Mouse (Mus musculus) MEL (cell line): Measurements from ENCODE around the gene Adgrv1. TPM values are rescaled to one million over a fixed set of nuclear protein-coding genes. Genes with fewer than 3 reads are reported as not detected.
A peak's percentile ranks its signal among the peaks of the same experiment; 100 is the strongest.

Experiments
- DNase-seq: peaks from one replicate; pipeline ENCODE4 v3.0.0; 2011; ENCODE audit warnings: low read depth, low spot score
- H3K27ac ChIP-seq: 2 replicates; pipeline ENCODE4 v1.5.1; 2012; ENCODE audit warnings: low read depth, mild to moderate bottlenecking, control low read depth, low read length, moderate library complexity; ENCODE audit not compliant: control insufficient read depth
- H3K27me3 ChIP-seq, 2 experiments: fragments of 150-350 bp in 1 of 2; sonication (generic) in 1 of 2; 2 replicates each; pipeline ENCODE4 v1.6.1; 2012; ENCODE audit warnings: low read length in 2 of 2, mild to moderate bottlenecking in 2 of 2, improper control_type of control experiment in 1 of 2, moderate library complexity in 1 of 2; ENCODE audit not compliant: insufficient read depth in 2 of 2, control insufficient read depth in 1 of 2
- H3K36me3 ChIP-seq, 2 experiments: 2 replicates each; pipeline ENCODE4 v1.6.1; 2012 to 2014; ENCODE audit warnings: low read length in 2 of 2, improper control_type of control experiment in 1 of 2, inconsistent platforms in 1 of 2, mild to moderate bottlenecking in 1 of 2; ENCODE audit not compliant: insufficient read depth in 2 of 2, control insufficient read depth in 1 of 2
- H3K4me1 ChIP-seq, 2 experiments: fragments of 150-350 bp in 1 of 2; sonication (generic) in 1 of 2; 2 replicates each; pipeline ENCODE4 v1.6.1; 2012; ENCODE audit warnings: low read length in 2 of 2, improper control_type of control experiment in 1 of 2, mild to moderate bottlenecking in 1 of 2; ENCODE audit not compliant: insufficient read depth in 2 of 2, control insufficient read depth in 1 of 2
- H3K4me3 ChIP-seq, 2 experiments: fragments of 150-350 bp in 1 of 2; sonication (generic) in 1 of 2; 2 replicates each; pipeline ENCODE4 v1.5.1; 2012; ENCODE audit warnings: low read depth in 2 of 2, low read length in 2 of 2, mild to moderate bottlenecking in 2 of 2, moderate library complexity in 2 of 2, control low read depth in 1 of 2, improper control_type of control experiment in 1 of 2; ENCODE audit not compliant: control insufficient read depth in 1 of 2, insufficient read depth in 1 of 2
- H3K79me2 ChIP-seq: 2 replicates; pipeline ENCODE4 v1.6.1; 2012; ENCODE audit warnings: mild to moderate bottlenecking, low read length, moderate library complexity; ENCODE audit not compliant: control insufficient read depth, poor library complexity, insufficient read depth
- H3K9ac ChIP-seq: 2 replicates; pipeline ENCODE4 v1.6.1; 2012; ENCODE audit warnings: low read depth, mild to moderate bottlenecking, control low read depth, low read length, moderate library complexity; ENCODE audit not compliant: control insufficient read depth, poor library complexity, severe bottlenecking
- H3K9me3 ChIP-seq: fragments of 150-350 bp; sonication (generic); replicated peaks from 2 replicates; pipeline ENCODE4 v1.6.1; 2012; ENCODE audit warnings: mild to moderate bottlenecking, low read length, improper control_type of control experiment, moderate library complexity; ENCODE audit not compliant: insufficient read depth
- CTCF ChIP-seq, 3 experiments: IDR thresholded peaks in 2 of 3; conservative IDR thresholded peaks in 1 of 3; 2 replicates each; pipeline ENCODE4 v1.5.1; 2011 to 2012; ENCODE audit warnings: low read length in 3 of 3, low read depth in 2 of 3, mild to moderate bottlenecking in 2 of 3, improper control_type of control experiment in 1 of 3, inconsistent platforms in 1 of 3, mixed read lengths in 1 of 3, moderate library complexity in 1 of 3; ENCODE audit not compliant: control insufficient read depth in 1 of 3, insufficient read depth in 1 of 3, poor library complexity in 1 of 3, severe bottlenecking in 1 of 3
- GABPA ChIP-seq: IDR thresholded peaks from 2 replicates; pipeline ENCODE4 v1.6.1; 2012; ENCODE audit warnings: low read depth, mild to moderate bottlenecking, inconsistent platforms, low read length, improper control_type of control experiment, moderate library complexity
- HCFC1 ChIP-seq: IDR thresholded peaks from 2 replicates; pipeline ENCODE4 v1.6.1; 2012; ENCODE audit warnings: low read depth, mild to moderate bottlenecking, inconsistent platforms, low read length, improper control_type of control experiment, moderate library complexity
- JUND ChIP-seq: IDR thresholded peaks from 2 replicates; pipeline ENCODE4 v1.6.1; 2011; ENCODE audit warnings: low read depth, mild to moderate bottlenecking, improper control_type of control experiment, low read length
- KAT2A ChIP-seq: conservative IDR thresholded peaks from 2 replicates; pipeline ENCODE4 v1.6.1; 2012; ENCODE audit warnings: low read depth, low read length, improper control_type of control experiment, inconsistent platforms
- MAZ ChIP-seq: IDR thresholded peaks from 2 replicates; pipeline ENCODE4 v1.6.1; 2012; ENCODE audit warnings: low read depth, mild to moderate bottlenecking, inconsistent platforms, low read length, improper control_type of control experiment
- MEF2A ChIP-seq: IDR thresholded peaks from 2 replicates; pipeline ENCODE4 v1.6.1; 2014; ENCODE audit warnings: low read depth, mild to moderate bottlenecking, inconsistent platforms, low read length, improper control_type of control experiment; ENCODE audit not compliant: poor library complexity, insufficient replicate concordance, severe bottlenecking; ENCODE audit errors: extremely low read depth
- MXI1 ChIP-seq: IDR thresholded peaks from 2 replicates; pipeline ENCODE4 v1.6.1; 2011; ENCODE audit warnings: mild to moderate bottlenecking, low read depth, low read length, improper control_type of control experiment
- MYB ChIP-seq: IDR thresholded peaks from 2 replicates; pipeline ENCODE4 v1.6.1; 2011; ENCODE audit warnings: mild to moderate bottlenecking, low read depth, low read length, improper control_type of control experiment
- NELFE ChIP-seq: IDR thresholded peaks from 2 replicates; pipeline ENCODE4 v1.6.1; 2011; ENCODE audit warnings: low read depth, low read length, improper control_type of control experiment
- POLR2A ChIP-seq, 2 experiments: IDR thresholded peaks; 2 replicates each; pipeline ENCODE4 v1.6.1; 2011 to 2012; ENCODE audit warnings: low read length in 2 of 2, mild to moderate bottlenecking in 2 of 2, control low read depth in 1 of 2, improper control_type of control experiment in 1 of 2, low read depth in 1 of 2, moderate library complexity in 1 of 2; ENCODE audit not compliant: control insufficient read depth in 1 of 2, insufficient read depth in 1 of 2, poor library complexity in 1 of 2
- SIN3A ChIP-seq: IDR thresholded peaks from 2 replicates; pipeline ENCODE4 v1.6.1; 2012; ENCODE audit warnings: low read length, improper control_type of control experiment, inconsistent platforms
- TAL1 ChIP-seq: IDR thresholded peaks from 2 replicates; pipeline ENCODE4 v1.6.1; 2012; ENCODE audit warnings: mild to moderate bottlenecking, inconsistent platforms, low read length, moderate library complexity, mixed read lengths
- UBTF ChIP-seq: IDR thresholded peaks from 2 replicates; pipeline ENCODE4 v1.6.1; 2012; ENCODE audit warnings: low read depth, mild to moderate bottlenecking, inconsistent platforms, low read length, improper control_type of control experiment, moderate library complexity, borderline replicate concordance; ENCODE audit not compliant: insufficient read depth
- USF1 ChIP-seq: IDR thresholded peaks from 2 replicates; pipeline ENCODE4 v1.6.1; 2014; ENCODE audit warnings: low read depth, mild to moderate bottlenecking, inconsistent platforms, low read length, improper control_type of control experiment, moderate library complexity
- USF2 ChIP-seq, 2 experiments: IDR thresholded peaks; 2 replicates each; pipeline ENCODE4 v1.6.1; 2011 to 2012; ENCODE audit warnings: improper control_type of control experiment in 2 of 2, low read length in 2 of 2, borderline replicate concordance in 1 of 2, inconsistent platforms in 1 of 2, low read depth in 1 of 2, mild to moderate bottlenecking in 1 of 2; ENCODE audit not compliant: insufficient read depth in 1 of 2
- ZC3H11A ChIP-seq: IDR thresholded peaks from 2 replicates; pipeline ENCODE4 v1.6.1; 2012; ENCODE audit warnings: low read depth, mild to moderate bottlenecking, inconsistent platforms, low read length, improper control_type of control experiment
- ZMIZ1 ChIP-seq: IDR thresholded peaks from 2 replicates; pipeline ENCODE4 v1.6.1; 2012; ENCODE audit warnings: low read depth, mild to moderate bottlenecking, inconsistent platforms, low read length, improper control_type of control experiment, moderate library complexity
- ZNF384 ChIP-seq: IDR thresholded peaks from 2 replicates; pipeline ENCODE4 v1.6.1; 2012; ENCODE audit warnings: low read depth, mild to moderate bottlenecking, inconsistent platforms, low read length, improper control_type of control experiment
- polyA plus RNA-seq, 2 experiments: library from polyadenylated mRNA; stranded (reverse) in 1 of 2; unstranded in 1 of 2; fragments of >175 nt in 1 of 2; fragments of >200 nt in 1 of 2; gene quantifications; 2 replicates each; pipeline versions ENCODE4 v1.2.1 to v1.2.4; 2012; ENCODE audit warnings: low replicate concordance in 2 of 2, low read depth in 1 of 2; ENCODE audit not compliant: insufficient read length in 2 of 2, insufficient read depth in 1 of 2, missing spikeins in 1 of 2
- total RNA-seq: library from RNA; depleted of rRNA; stranded (reverse); fragments of 300-350 nt; gene quantifications from 2 replicates; pipeline ENCODE4 v1.2.3, GENCODE M21; 2012

Gene Adgrv1
- total and polyA plus RNA-seq, 3 experiments: 5.6 to 5.8 TPM; not detected in 1

DNA sequence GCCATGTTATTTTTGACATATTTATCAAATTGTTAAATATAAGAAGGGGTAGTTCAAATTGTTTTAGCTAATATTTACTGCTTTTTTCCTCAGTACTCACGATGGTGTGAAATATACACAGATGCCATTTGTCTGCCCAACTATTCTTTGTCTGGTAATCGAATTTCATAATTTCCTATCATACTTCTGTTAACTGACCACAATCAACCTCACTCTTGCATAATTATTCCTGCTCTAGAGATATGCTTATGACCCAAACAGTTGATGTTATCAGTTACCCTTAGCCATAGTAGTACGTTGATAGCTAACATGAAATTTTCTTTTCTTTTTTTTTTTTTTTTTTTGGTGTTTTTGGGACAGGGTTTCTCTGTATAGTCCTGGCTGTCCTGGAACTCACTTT is 393.5 kb downstream of the Adgrv1 start:
- TF ChIP-seq KAT2A (no peak), ZC3H11A (no peak), GABPA (no peak), MAZ (no peak), USF2 (IDR thresholded peaks at IDR 0.05; ENCODE audit: borderline replicate concordance in 1 of 2, insufficient read depth in 1 of 2, low read depth in 1 of 2, low read length in 2 of 2) (no peak), ZNF384 (no peak), UBTF (no peak)
- TF ChIP-seq, all 39 proteins: peak for 0
- Histone ChIP-seq H3K9ac (no peak overlapping the region), H3K36me3 (no peaks in the 10 kb centered on the region), H3K4me1 (no peaks in the 10 kb centered on the region), H3K4me3 (no peak overlapping the region), H3K9me3 (no peaks in the 10 kb centered on the region), H3K79me2 (no peaks in the 10 kb centered on the region), H3K27ac (no peak overlapping the region), H3K27me3 (no peaks in the 10 kb centered on the region)
- DNase-seq: no peak

DNA sequence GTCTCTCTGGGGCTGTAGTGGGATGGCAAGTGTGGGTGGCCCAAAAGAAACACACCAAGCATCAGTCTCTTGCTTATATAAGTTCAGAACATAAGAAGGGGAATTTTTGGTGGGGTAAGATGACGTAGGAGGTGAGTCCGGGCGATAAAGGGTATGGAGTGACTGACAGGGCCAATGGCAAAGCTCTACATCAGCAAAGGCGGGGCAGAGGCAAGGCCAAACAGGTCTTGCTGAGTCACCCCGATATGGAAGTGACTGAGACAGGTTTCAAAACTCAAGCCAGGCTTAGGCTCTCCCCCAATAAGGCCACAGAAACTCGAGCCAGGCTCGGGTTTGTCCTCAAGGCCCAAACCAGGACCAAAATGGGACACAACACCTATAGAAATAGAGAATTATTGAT is 394.1 kb downstream of the Adgrv1 start:
- no peak overlapping the region for H3K9ac ChIP-seq
- no peaks in the 10 kb centered on the region for H3K9me3 ChIP-seq
- no peaks in the 10 kb centered on the region for H3K36me3 ChIP-seq
- H3K27me3 ChIP-seq: no peaks in the 10 kb centered on the region
- no peaks in the 10 kb centered on the region for H3K4me1 ChIP-seq
- peak; percentile 48 for DNase-seq
- H3K4me3 ChIP-seq: no peak overlapping the region
- no peaks in the 10 kb centered on the region for H3K79me2 ChIP-seq
- TF ChIP-seq MXI1: no peak
- TF ChIP-seq CTCF (IDR thresholded peaks at IDR 0.05 in 2 of 3, conservative IDR thresholded peaks at IDR 0.05 in 1 of 3; ENCODE audit: control insufficient read depth in 1 of 3, insufficient read depth in 1 of 3, low read depth in 2 of 3, low read length in 3 of 3, poor library complexity in 1 of 3, severe bottlenecking in 1 of 3): no peak
- no peak for TF ChIP-seq NELFE
- no peak for TF ChIP-seq JUND
- TF ChIP-seq ZMIZ1: no peak
- TF ChIP-seq USF2 (IDR thresholded peaks at IDR 0.05; ENCODE audit: borderline replicate concordance in 1 of 2, insufficient read depth in 1 of 2, low read depth in 1 of 2, low read length in 2 of 2): no peak
- TF ChIP-seq TAL1: no peak
- TF ChIP-seq MEF2A: no peak
- no peak for TF ChIP-seq MAZ
- TF ChIP-seq ZNF384: no peak
- no peak for TF ChIP-seq USF1
- TF ChIP-seq SIN3A: no peak
- TF ChIP-seq MYB: no peak
- TF ChIP-seq HCFC1: no peak
- TF ChIP-seq POLR2A (IDR thresholded peaks at IDR 0.05; ENCODE audit: control insufficient read depth in 1 of 2, insufficient read depth in 1 of 2, low read depth in 1 of 2, low read length in 2 of 2, poor library complexity in 1 of 2): no peak
- TF ChIP-seq, all 39 proteins: peak for 0
- no peak overlapping the region for H3K27ac ChIP-seq
